Mouse (Mus musculus): Measurements from ENCODE around the gene Alad.

Gene Alad

GRCm38 (mm10) chr4:62517538-62518415 lies 1.9 kb downstream of the Alad start:
- no peak for DNase-seq

- no peak for DNase-seq
These were observed 2.7 kb downstream of the Alad start for GRCm38 (mm10) chr4:62517046-62517445.

GRCm38 (mm10) chr4:62516579-62516978 lies 3.1 kb downstream of the Alad start:
- DNase-seq = no peak

- no peak for DNase-seq
These were observed 3.6 kb downstream of the Alad start for GRCm38 (mm10) chr4:62516079-62516478.

GRCm38 (mm10) chr4:62515490-62515889 lies 4.2 kb downstream of the Alad start:
- no peak for DNase-seq

GRCm38 (mm10) chr4:62514995-62515394 lies 4.7 kb downstream of the Alad start:
- no peak for DNase-seq

- DNase-seq = no peak
These were observed 5.7 kb downstream of the Alad start for GRCm38 (mm10) chr4:62513998-62514506.

- no peak for DNase-seq
These were observed 9.8 kb downstream of the Alad start for GRCm38 (mm10) chr4:62509946-62510345.

GRCm38 (mm10) chr4:62508839-62509238 lies 10.9 kb downstream of the Alad start:
- DNase-seq = no peak

GRCm38 (mm10) chr4:62506798-62507197 lies 12.9 kb downstream of the Alad start:
- DNase-seq = no peak

- no peak for DNase-seq
These were observed 13.7 kb downstream of the Alad start for GRCm38 (mm10) chr4:62505991-62506390.

- DNase-seq = no peak
These were observed 16.2 kb downstream of the Alad start, which contains the start of gene Hdhd3 for GRCm38 (mm10) chr4:62503374-62503970. TSS of gene Hdhd3 (minus strand) at chr4:62503467.

- no peak for DNase-seq
These were observed 16.7 kb downstream of the Alad start for GRCm38 (mm10) chr4:62502969-62503368.

GRCm38 (mm10) chr4:62501964-62502732 lies 17.6 kb downstream of the Alad start:
- DNase-seq = peak; percentile 88

GRCm38 (mm10) chr4:62501534-62501933 lies 18.2 kb downstream of the Alad start:
- no peak for DNase-seq

GRCm38 (mm10) chr4:62500799-62501198 lies 18.9 kb downstream of the Alad start:
- DNase-seq = no peak

GRCm38 (mm10) chr4:62496815-62497214 lies 22.9 kb downstream of the Alad start:
- DNase-seq = peak; percentile 69

- DNase-seq = no peak
These were observed 23.8 kb downstream of the Alad start for GRCm38 (mm10) chr4:62495946-62496345.

- no peak for DNase-seq
These were observed 25.5 kb downstream of the Alad start for GRCm38 (mm10) chr4:62494230-62494629.

GRCm38 (mm10) chr4:62492682-62493081 lies 27.0 kb downstream of the Alad start:
- DNase-seq = no peak

GRCm38 (mm10) chr4:62487914-62488313 lies 31.8 kb downstream of the Alad start:
- no peak for DNase-seq

GRCm38 (mm10) chr4:62487172-62487571 lies 32.5 kb downstream of the Alad start:
- no peak for DNase-seq

GRCm38 (mm10) chr4:62486162-62486696 lies 33.5 kb downstream of the Alad start:
- no peak for DNase-seq

Measured in right cerebral cortex, postnatal 14 days (tissue).